Mouse (Mus musculus): ENCODE measurements around the gene Mthfsl.
"Not testable (repeated sequence)": the region's sequence is repeated elsewhere in the genome, so short reads cannot be mapped to it uniquely, and the experiment has no call there.

Gene Mthfsl

GRCm38 (mm10) chr9:88719989-88720537, at the start of gene Mthfsl:
TSS of gene Mthfsl (minus strand) at chr9:88720296.
- DNase-seq (ENCODE audit: low read depth, low spot score): peak; percentile 0

- DNase-seq (ENCODE audit: low read depth, low spot score): not testable (repeated sequence)
Measured at GRCm38 (mm10) chr9:88769470-88769869, 49.4 kb upstream of the Mthfsl start.

- DNase-seq (ENCODE audit: low read depth, low spot score): not testable (repeated sequence)
Measured at GRCm38 (mm10) chr9:88746687-88747086, 26.6 kb upstream of the Mthfsl start.

- not testable (repeated sequence) for DNase-seq (ENCODE audit: low read depth, low spot score)
Measured at GRCm38 (mm10) chr9:88746046-88746445, 25.9 kb upstream of the Mthfsl start.

- DNase-seq (ENCODE audit: low read depth, low spot score): not testable (repeated sequence)
Measured at GRCm38 (mm10) chr9:88735289-88735688, 15.2 kb upstream of the Mthfsl start.

- DNase-seq (ENCODE audit: low read depth, low spot score): not testable (repeated sequence)
Measured at GRCm38 (mm10) chr9:88733182-88733581, 13.1 kb upstream of the Mthfsl start.

DNA sequence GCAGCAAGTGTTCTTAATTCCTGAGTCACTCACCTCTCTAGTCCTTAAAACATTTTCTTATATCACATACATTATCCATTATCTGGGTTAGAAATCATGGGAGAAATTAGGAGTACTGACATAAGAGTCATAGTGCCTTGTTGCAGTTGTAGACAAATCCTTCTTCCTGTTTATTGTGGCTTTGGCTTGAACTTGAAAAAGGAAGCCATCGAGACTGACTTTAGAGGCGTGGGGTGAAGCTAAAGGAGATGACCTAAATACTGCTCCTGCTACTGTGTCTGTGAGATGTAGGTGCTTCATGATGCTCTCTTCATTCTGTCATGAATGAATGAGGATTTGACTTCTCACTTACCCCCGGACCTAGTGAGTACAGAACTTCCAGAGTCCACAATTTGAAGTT, 12.2 kb upstream of the Mthfsl start:
- DNase-seq (ENCODE audit: low read depth, low spot score): not testable (repeated sequence)

DNA sequence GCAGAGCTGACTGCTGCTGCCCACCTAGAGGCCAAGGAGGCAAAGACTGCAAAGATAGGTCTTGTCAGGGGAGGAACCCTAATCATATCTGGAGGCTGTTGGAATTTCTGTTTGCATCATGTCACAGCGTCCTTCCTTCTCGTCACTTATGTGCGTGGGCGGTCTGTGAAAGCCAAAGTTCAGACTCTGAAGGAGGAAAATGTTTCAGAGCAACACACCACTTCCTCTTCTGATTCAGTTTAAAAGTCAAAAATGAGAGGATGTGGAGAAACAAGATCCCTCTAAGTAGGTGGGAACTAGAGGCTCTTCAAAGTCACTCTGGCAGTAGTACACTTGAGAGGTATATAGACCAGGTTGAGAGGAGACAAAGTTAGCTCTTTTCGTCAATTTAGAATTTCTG, 11.6 kb upstream of the Mthfsl start, which contains the start of gene Bcl2a1d:
Gene Bcl2a1d (minus strand): TSS at position 187 of the 400 bp plus-strand sequence.
- not testable (repeated sequence) for DNase-seq (ENCODE audit: low read depth, low spot score)

GRCm38 (mm10) chr9:88728311-88728710, 8.2 kb upstream of the Mthfsl start:
- DNase-seq (ENCODE audit: low read depth, low spot score): not testable (repeated sequence)

GRCm38 (mm10) chr9:88721628-88722027, 1.5 kb upstream of the Mthfsl start:
- DNase-seq (ENCODE audit: low read depth, low spot score): not testable (repeated sequence)

DNA sequence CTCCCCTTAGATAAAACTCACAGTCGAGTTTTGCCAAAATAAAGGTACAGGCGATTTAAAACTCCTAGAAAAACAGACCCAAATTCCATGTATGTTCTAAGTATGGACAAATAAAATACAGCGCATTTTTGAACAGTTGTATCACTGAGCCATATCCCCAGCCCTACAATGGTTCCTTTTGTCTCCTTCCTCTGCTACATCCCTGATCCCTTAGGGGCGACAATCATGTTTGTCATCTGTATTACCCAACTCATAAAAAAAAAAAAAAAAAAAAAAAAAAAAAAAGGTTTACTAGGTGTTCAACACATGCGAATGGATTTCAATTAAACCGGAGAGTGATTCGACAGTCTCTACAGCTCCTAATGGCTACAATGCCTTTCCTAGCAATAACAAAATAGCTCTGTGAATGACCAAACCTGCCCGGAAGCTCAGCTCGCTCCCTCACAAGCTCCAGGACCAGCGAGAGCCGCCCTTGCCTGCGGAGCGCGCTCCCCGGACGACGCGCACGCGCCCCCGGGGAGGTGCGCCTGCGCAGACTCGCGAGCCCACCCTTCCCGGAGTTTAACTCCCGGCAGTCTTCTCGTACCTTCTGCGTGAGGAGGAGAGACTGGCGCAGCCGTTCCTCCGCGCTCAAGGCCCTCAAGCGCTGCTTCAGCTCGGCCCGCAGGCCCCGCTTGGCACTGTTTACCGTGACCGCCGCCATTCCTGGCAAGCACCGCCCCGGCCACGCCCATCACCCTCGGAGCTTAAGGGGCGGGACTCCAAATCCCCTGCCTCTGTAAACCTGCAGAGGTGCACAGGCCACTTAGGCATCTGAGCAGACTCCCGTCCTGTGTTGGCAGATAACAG, 799 bp downstream of the Mthfsl start:
- peak; percentile 9 for DNase-seq (ENCODE audit: low read depth, low spot score)

DNA sequence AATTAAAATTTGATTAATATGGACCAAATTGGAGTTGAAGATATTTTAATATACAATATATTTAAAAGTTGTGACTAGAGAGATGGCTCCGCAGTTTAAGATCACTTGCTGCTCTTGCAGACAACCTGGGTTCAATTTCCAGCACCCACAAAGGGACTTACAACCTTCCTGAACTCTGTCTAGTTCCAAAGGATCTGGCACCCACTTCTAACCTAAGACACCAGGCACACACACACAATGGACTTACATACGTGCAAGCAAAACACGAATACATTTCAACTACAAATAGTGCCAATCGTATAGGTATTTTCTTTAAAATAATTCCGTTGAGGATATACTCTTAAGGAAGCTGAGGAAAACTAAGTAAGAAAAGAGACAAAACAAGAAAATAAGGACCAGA, 1.5 kb downstream of the Mthfsl start:
- not testable (repeated sequence) for DNase-seq (ENCODE audit: low read depth, low spot score)

DNA sequence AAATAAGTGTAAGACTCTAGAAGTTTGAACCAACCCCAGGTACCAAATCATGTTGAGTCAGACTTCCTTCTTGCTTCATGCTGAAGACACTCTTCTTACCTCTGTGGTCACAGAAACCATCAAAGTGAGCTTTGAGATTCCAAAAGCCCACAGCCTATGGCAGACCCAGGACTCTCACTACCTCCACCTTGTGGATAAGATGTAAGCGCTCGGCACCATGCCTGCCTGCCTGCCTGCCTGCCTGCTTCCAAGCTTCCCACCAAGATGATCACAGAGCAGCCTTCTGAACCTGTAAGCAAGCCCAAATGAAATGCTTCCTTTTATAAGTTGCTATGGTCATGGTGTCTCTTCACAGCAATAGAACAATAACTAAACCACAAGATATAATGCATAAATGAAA, 2.0 kb downstream of the Mthfsl start:
- DNase-seq (ENCODE audit: low read depth, low spot score): not testable (repeated sequence)

DNA sequence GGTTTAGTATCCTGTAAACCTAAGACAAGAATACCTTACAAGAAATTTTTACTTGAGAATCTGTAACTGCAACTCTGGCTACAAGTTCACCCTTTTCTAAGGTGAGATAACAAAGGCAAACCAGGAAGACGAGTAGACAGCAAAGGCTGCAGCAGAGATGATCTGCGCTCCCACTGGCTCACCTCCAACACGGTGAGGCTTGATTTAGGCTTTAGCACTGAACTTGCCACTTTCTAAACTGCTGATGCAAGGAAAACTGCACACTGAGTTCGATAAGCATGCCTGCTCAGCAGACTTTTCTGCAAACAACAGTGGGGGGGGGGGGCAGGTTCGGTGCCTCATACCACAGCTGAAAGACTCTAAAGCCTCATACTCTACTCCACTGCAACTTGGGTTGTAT, 5.6 kb downstream of the Mthfsl start:
- DNase-seq (ENCODE audit: low read depth, low spot score): not testable (repeated sequence)

DNA sequence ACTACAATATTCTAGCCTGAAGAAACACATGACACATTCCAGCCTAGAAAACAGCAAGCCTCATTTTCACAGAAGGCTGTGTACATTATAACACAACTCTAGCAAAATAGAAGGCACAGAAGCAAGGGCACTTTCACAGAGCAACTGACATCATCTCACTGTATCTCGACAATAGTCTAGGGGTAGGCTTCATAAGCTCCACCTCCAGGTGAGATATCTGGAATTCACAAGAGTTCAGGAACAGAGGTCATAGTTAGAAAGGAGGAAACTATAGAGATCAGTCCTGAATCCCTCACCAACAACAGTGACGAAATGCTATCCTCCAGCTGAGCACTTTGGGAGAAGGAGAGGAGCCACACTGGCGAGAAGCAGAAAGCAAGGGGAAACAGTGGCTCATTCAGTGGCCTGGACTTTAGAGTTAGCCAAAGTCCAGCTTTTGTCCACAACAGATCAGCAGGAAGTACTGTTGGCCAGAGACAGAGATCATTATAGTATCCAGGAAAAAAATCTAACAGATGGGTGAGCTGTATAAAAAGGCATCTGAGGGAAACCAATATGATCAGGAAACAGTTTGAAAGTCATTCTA, 7.8 kb downstream of the Mthfsl start:
- DNase-seq (ENCODE audit: low read depth, low spot score): not testable (repeated sequence)

- DNase-seq (ENCODE audit: low read depth, low spot score): not testable (repeated sequence)
Measured at GRCm38 (mm10) chr9:88710910-88711438, 9.1 kb downstream of the Mthfsl start.

DNA sequence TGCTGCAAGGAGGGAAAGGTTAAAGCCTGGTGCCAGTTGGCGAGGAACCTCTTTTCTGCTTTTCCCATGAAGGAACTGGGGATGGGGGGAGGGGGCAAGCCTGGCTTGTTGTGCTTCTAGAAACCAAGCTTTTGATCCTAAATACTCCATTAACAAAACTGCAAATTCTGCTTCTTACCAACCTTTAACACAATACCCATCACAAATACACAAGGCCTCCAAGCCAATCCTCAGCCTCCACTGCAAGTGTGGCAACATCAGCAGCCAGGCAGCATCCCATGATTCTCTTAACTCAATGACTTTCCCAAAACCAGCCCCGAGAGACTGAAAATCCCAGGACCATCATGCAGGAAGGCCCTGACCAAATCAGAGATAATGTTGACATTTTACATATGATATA, 9.7 kb downstream of the Mthfsl start:
- not testable (repeated sequence) for DNase-seq (ENCODE audit: low read depth, low spot score)

GRCm38 (mm10) chr9:88709794-88710193, 10.3 kb downstream of the Mthfsl start:
- not testable (repeated sequence) for DNase-seq (ENCODE audit: low read depth, low spot score)

- DNase-seq (ENCODE audit: low read depth, low spot score): no peak
Measured at GRCm38 (mm10) chr9:88709304-88709703, 10.8 kb downstream of the Mthfsl start.

DNA sequence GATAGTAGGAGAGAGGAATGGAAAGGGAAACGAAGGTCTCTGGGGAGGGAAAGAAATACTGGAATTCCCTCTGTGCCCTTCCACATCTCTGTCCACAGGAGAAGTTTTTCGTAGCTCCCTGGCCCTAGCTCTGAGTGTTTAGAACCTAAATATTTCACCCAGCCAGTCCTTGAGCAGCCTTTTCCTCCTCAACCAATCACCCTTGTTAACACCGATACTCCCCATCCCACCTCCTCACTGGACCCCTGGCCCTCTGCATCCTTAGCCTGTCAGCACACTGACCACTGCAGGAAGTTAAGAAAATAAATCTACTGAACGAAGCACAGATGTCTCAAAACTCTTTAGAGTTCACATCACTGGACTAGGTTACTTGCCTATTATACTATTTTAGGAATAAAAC, 13.4 kb downstream of the Mthfsl start:
- DNase-seq (ENCODE audit: low read depth, low spot score): no peak

GRCm38 (mm10) chr9:88705157-88705556, 14.9 kb downstream of the Mthfsl start:
- DNase-seq (ENCODE audit: low read depth, low spot score): not testable (repeated sequence)

GRCm38 (mm10) chr9:88698746-88699145, 21.4 kb downstream of the Mthfsl start:
- DNase-seq (ENCODE audit: low read depth, low spot score): not testable (repeated sequence)
